Comparison of ENCODE assay signal across 9 mouse cellular contexts in genomic region chr4:4717763-4718347, GRCm38 (mm10).
DNase-seq lines count a peak whose midpoint lies in the region.
"Had no signal": no experiment of that assay in that cellular context is flagged by ENCODE, and none has a peak within 500 bp of the region (broad histone marks: within the 10 kb centered on the region; RNA-seq: fewer than 3 reads in every experiment).

No protein-coding gene starts in this region.

- peak; percentile 32 to 36 for DNase-seq in cerebellum, postnatal 10 days
- no peak for DNase-seq in cerebellum, postnatal 25 days
- DNase-seq in kidney, postnatal 10 days: peak; percentile 31
- DNase-seq in kidney, postnatal 25 days: no peak
- DNase-seq in 3T3-L1 (ENCODE audit: low read depth, low spot score): peak; percentile 64
- DNase-seq in frontal cortex, postnatal 36 days (ENCODE audit: low spot score in 2 of 2): peak; percentile 26 to 68
- no peak for DNase-seq in embryo, embryonic 10 days (ENCODE audit: low spot score)
- no peak for DNase-seq in natural killer cell, adult 2 months (ENCODE audit: low spot score in 2 of 2)
- DNase-seq: kidney, adult 8-10 months had no signal

Comparison
In these comparisons a context has a peak if more than half of its experiments do, and no peak if none do; other contexts are left out.
1. DNase-seq: peak in cerebellum, postnatal 10 days (2 of 2), kidney, postnatal 10 days (single experiment), 3T3-L1 (single experiment) and frontal cortex, postnatal 36 days (2 of 2); none in cerebellum, postnatal 25 days (0 of 2), kidney, postnatal 25 days (0 of 2), embryo, embryonic 10 days (single experiment) and natural killer cell, adult 2 months (0 of 2).